Mouse (Mus musculus): ENCODE results near the gene Fam166b.

GRCm38 (mm10) chr4:43447251-43447650, 18.3 kb upstream of the Fam166b start:
- TF ChIP-seq GATA1 (IDR thresholded peaks at IDR 0.05; ENCODE audit: low read length) (no peak), TAL1 (IDR thresholded peaks at IDR 0.05; ENCODE audit: low read length) (no peak)

Data from erythroblast, embryonic 14.5 days (primary cell).